In genomic region chr8:84738266-84738665, GRCm38 (mm10) we compare ENCODE assay signal across 8 mouse cellular contexts. TPM values are rescaled to one million over a fixed set of nuclear protein-coding genes. Genes with fewer than 3 reads are reported as not detected.
DNase-seq lines count a peak whose midpoint lies in the region; ATAC-seq lines count a peak whose summit lies in the region.

No protein-coding gene starts in this region.

- H3K9me3 ChIP-seq in limb, embryonic 13.5 days, result no peaks in the 10 kb centered on the region

- peaks cover 19% of the 10 kb centered on the region for H3K36me3 ChIP-seq in limb, embryonic 13.5 days

- H3K27ac ChIP-seq in limb, embryonic 13.5 days, result peak overlapping the region; percentile 100

- peak overlapping the region; percentile 58 for H3K9ac ChIP-seq in limb, embryonic 13.5 days

- H3K27me3 ChIP-seq in limb, embryonic 13.5 days, result 0 out of 2 replicates have a peak, but pooled peaks cover 9% of the 10 kb centered on the region

- H3K4me3 ChIP-seq in limb, embryonic 13.5 days, result no peak overlapping the region

- DNase-seq in embryo, embryonic 10 days (ENCODE audit: low spot score), result peak; percentile 44
- no peak for DNase-seq in embryo, embryonic 9.5 days (ENCODE audit: extremely low spot score)
- peak; percentile 65 for DNase-seq in retina, postnatal 1 day
- no peak for DNase-seq in retina, embryonic 14.5 days (ENCODE audit: low spot score)
- no peak for DNase-seq in natural killer cell, adult 2 months (ENCODE audit: low spot score in 2 of 2)
- no peak for DNase-seq in kidney, postnatal 14 days

- 16% methylated on average over 10 of the region's 10 CpGs for WGBS in limb, embryonic 13.5 days

- H3K4me2 ChIP-seq in limb, embryonic 13.5 days (replicated peaks), result peak overlapping the region; percentile 48

- ATAC-seq in limb, embryonic 13.5 days (ENCODE audit: low FRiP score, low read depth), result no peak
- no peak for ATAC-seq in megakaryocyte progenitor cell, adult 5-6 weeks (replicated peaks; ENCODE audit: poor library complexity)

- H3K4me1 ChIP-seq in limb, embryonic 13.5 days, result peaks cover 98% of the 10 kb centered on the region

RNA-seq across cellular contexts. Expression of gene G430095P16Rik, which starts 15.5 kb away (rescaled TPM):
- 7.1 and 9.8 TPM in 2 replicates for polyA plus RNA-seq in limb, embryonic 13.5 days (2015; fragmentation: Nextera tagmentation; extraction: Ambion mirVana)
- total RNA-seq in megakaryocyte progenitor cell, adult 5-6 weeks (2015), result 12.2 and 15.2 TPM in 2 replicates
- 3.7 and 8.5 TPM in 2 replicates for total RNA-seq in megakaryocyte progenitor cell, adult 5-6 weeks (2017)

RNA-seq across cellular contexts. Expression of gene Lyl1, which starts 37.0 kb away (rescaled TPM):
- 4.1 and 4.9 TPM in 2 replicates for polyA plus RNA-seq in limb, embryonic 13.5 days (2015; fragmentation: Nextera tagmentation; extraction: Ambion mirVana)
- 56.3 and 72.0 TPM in 2 replicates for total RNA-seq in megakaryocyte progenitor cell, adult 5-6 weeks (2015)
- total RNA-seq in megakaryocyte progenitor cell, adult 5-6 weeks (2017), result 58.0 and 65.6 TPM in 2 replicates

RNA-seq across cellular contexts. Expression of gene Nacc1, which starts 50.6 kb away (rescaled TPM):
- 15.0 and 15.2 TPM in 2 replicates for polyA plus RNA-seq in limb, embryonic 13.5 days (2015; fragmentation: Nextera tagmentation; extraction: Ambion mirVana)
- 71.6 and 77.1 TPM in 2 replicates for total RNA-seq in megakaryocyte progenitor cell, adult 5-6 weeks (2015)
- total RNA-seq in megakaryocyte progenitor cell, adult 5-6 weeks (2017), result 50.9 and 53.5 TPM in 2 replicates

RNA-seq across cellular contexts. Expression of gene Trmt1, which starts 52.2 kb away (rescaled TPM):
- polyA plus RNA-seq in limb, embryonic 13.5 days (2015; fragmentation: Nextera tagmentation; extraction: Ambion mirVana), result 70.8 and 72.7 TPM in 2 replicates
- 56.0 and 64.4 TPM in 2 replicates for total RNA-seq in megakaryocyte progenitor cell, adult 5-6 weeks (2015)
- total RNA-seq in megakaryocyte progenitor cell, adult 5-6 weeks (2017), result 82.2 and 84.4 TPM in 2 replicates

Comparison
In these comparisons a context has a peak if more than half of its experiments do, and no peak if none do; other contexts are left out.
1. DNase-seq: peak in embryo, embryonic 10 days (single experiment) and retina, postnatal 1 day (single experiment); none in embryo, embryonic 9.5 days (single experiment), retina, embryonic 14.5 days (single experiment), natural killer cell, adult 2 months (0 of 2) and kidney, postnatal 14 days (single experiment).